Mouse (Mus musculus): ENCODE results near the gene Dst.

DNA sequence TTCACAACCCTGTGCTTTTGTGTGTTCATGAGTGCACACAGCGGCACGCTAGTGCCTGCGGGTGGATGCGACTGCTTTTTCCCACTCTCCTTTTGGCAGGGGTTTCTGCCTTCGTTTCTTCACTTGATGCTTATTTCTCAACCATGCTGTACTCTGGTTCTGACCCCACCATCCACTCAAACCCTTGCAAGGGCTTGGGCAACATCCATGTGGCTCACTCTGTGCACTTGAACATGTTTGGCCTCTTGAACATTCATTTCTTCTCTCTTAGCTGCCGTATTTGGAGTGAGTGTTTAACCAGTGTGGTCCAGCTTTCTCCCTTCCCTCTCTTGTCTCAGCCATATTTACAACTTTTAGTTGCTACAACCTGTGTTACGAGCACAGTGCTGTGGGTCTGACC lies 236.8 kb downstream of the Dst start:
- TF ChIP-seq MYB (IDR thresholded peaks at IDR 0.05; ENCODE audit: low read depth, low read length): no peak
- TF ChIP-seq CTCF (IDR thresholded peaks at IDR 0.05 in 2 of 3, conservative IDR thresholded peaks at IDR 0.05 in 1 of 3; ENCODE audit: control insufficient read depth in 1 of 3, insufficient read depth in 1 of 3, low read depth in 2 of 3, low read length in 3 of 3, poor library complexity in 1 of 3, severe bottlenecking in 1 of 3): no peak
- TF ChIP-seq ZC3H11A (IDR thresholded peaks at IDR 0.05; ENCODE audit: low read depth, low read length): no peak

Measured in MEL (cell line).